Comparison of ENCODE assay signal across 9 mouse cellular contexts in the genomic region with DNA sequence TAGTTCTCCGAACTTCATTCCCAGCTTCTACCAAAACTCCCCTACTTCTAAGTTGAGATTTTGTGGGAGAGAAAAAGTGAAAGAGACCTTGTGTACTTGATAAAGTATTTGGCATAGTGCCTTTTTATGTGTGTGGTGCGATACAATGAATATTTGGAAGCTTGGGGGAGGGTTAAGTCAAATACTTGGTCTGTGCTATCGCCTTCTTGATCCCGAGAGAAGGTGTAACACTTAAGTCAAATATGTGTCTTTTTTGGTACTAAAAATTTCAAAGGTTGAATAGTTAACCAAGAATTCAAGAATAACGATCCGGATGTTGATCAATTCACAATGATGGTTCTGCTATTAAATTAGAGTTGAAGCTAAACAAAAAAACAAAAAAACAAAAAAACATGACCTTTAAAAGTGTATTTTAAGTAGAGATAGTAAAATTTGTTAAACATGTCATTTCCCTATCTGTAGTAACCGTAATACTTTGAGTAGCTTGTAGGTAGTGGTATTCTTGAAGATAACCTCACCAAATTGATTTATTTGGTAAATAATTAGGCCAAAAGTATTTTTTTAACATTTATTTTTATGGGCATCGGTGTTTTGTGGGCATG. TPM values are rescaled to one million over a fixed set of nuclear protein-coding genes. Genes with fewer than 3 reads are reported as not detected.
DNase-seq lines count a peak whose midpoint lies in the region; ATAC-seq and TF ChIP-seq lines count a peak whose summit lies in the region.
"Had no signal": no experiment of that assay in that cellular context is flagged by ENCODE, and none has a peak within 500 bp of the region (broad histone marks: within the 10 kb centered on the region; RNA-seq: fewer than 3 reads in every experiment).

No protein-coding gene starts in this region.

- peak overlapping the region; percentile 89 for H3K4me3 ChIP-seq in heart, embryonic 13.5 days
- H3K4me3 ChIP-seq in ES-Bruce4 (ENCODE audit: low read depth, low read length) (peak overlapping the region; percentile 88), macrophage (ENCODE audit: inconsistent target) (peak overlapping the region; percentile 99)
- peak overlapping the region; percentile 71 for H3K4me3 ChIP-seq in forebrain, postnatal 0 days (ENCODE audit: low read depth, low read length)

- H3K27me3 ChIP-seq in heart, embryonic 13.5 days (replicated peaks), result no peaks in the 10 kb centered on the region
- H3K27me3 ChIP-seq in ES-Bruce4 (ENCODE audit: control insufficient read depth, insufficient read depth, low read length, poor library complexity, severe bottlenecking), result no peaks in the 10 kb centered on the region
- H3K27me3 ChIP-seq in forebrain, postnatal 0 days (ENCODE audit: insufficient read depth, low read length), result no peaks in the 10 kb centered on the region

- peak overlapping the region; percentile 97 for H3K9ac ChIP-seq in heart, embryonic 13.5 days
- peak overlapping the region; percentile 95 for H3K9ac ChIP-seq in ES-Bruce4 (ENCODE audit: low read depth, poor library complexity, severe bottlenecking)
- peak overlapping the region; percentile 83 for H3K9ac ChIP-seq in forebrain, postnatal 0 days

- H3K9me3 ChIP-seq in heart, embryonic 13.5 days, result no peaks in the 10 kb centered on the region
- H3K9me3 ChIP-seq in ES-Bruce4 (replicated peaks; ENCODE audit: control insufficient read depth, insufficient read depth, low read length, poor library complexity, severe bottlenecking), result no peaks in the 10 kb centered on the region
- H3K9me3 ChIP-seq in forebrain, postnatal 0 days (ENCODE audit: low read length), result no peaks in the 10 kb centered on the region

- no peak for ATAC-seq in heart, embryonic 13.5 days (ENCODE audit: extremely low read depth, insufficient number of reproducible peaks, low FRiP score, low TSS enrichment)
- no peak for ATAC-seq in forebrain, postnatal 0 days
- no peak for ATAC-seq in granulocyte monocyte progenitor cell, adult 5-6 weeks (replicated peaks; ENCODE audit: poor library complexity, severe bottlenecking)

- WGBS in heart, embryonic 13.5 days, result 23% methylated on average over 8 of the region's 8 CpGs
- WGBS in forebrain, postnatal 0 days, result 32% methylated on average over 8 of the region's 8 CpGs
- 26% methylated on average over 8 of the region's 8 CpGs for WGBS in macrophage (ENCODE audit: missing documents)

- peaks cover 12% of the 10 kb centered on the region; the same call in 1 of the 2 replicates for H3K36me3 ChIP-seq in heart, embryonic 13.5 days
- H3K36me3 ChIP-seq in ES-Bruce4 (ENCODE audit: control insufficient read depth, insufficient read depth, low read length, poor library complexity, severe bottlenecking), result peaks cover 8% of the 10 kb centered on the region
- H3K36me3 ChIP-seq in forebrain, postnatal 0 days (ENCODE audit: insufficient read depth), result no peaks in the 10 kb centered on the region
- H3K36me3 ChIP-seq in macrophage (ENCODE audit: inconsistent target), result no peaks in the 10 kb centered on the region

- no peak for TF ChIP-seq EP300 in ES-Bruce4 (IDR thresholded peaks at IDR 0.05; ENCODE audit: insufficient read depth, low read depth, low read length)

- H3K79me2 ChIP-seq in macrophage (ENCODE audit: inconsistent target), result peaks cover 70% of the 10 kb centered on the region

- peak overlapping the region; percentile 100 for H3K27ac ChIP-seq in heart, embryonic 13.5 days (replicated peaks)
- H3K27ac ChIP-seq in ES-Bruce4 (ENCODE audit: insufficient read depth, low read length) (peak overlapping the region; percentile 97), macrophage (peak overlapping the region; percentile 99)
- H3K27ac ChIP-seq in forebrain, postnatal 0 days (ENCODE audit: low read depth, low read length), result peak overlapping the region; percentile 96; the same call in 1 of the 2 replicates

- no peak for DNase-seq in heart, postnatal 36 days
- DNase-seq in forebrain, postnatal 0 days, result no peak
- no peak for DNase-seq in embryo, embryonic 10.5 days (ENCODE audit: low spot score)
- no peak for DNase-seq in left cerebral cortex, postnatal 10 days (ENCODE audit: extremely low spot score in 1 of 2, low spot score in 2 of 2)

- intact Hi-C loops in heart, postnatal 36 days (cut with DNase I), result loop anchor here (5.0 to 10.0 kb wide), 3 partner anchors 90 to 752 kb away; a partner anchor contains a TSS
- intact Hi-C loops in left cerebral cortex, postnatal 10 days (cut with DNase I), result no loop called here

- peaks cover 35% of the 10 kb centered on the region for H3K4me1 ChIP-seq in heart, embryonic 13.5 days
- no peaks in the 10 kb centered on the region for H3K4me1 ChIP-seq in ES-Bruce4 (ENCODE audit: control insufficient read depth, insufficient read depth, low read length)
- peaks cover 16% of the 10 kb centered on the region for H3K4me1 ChIP-seq in forebrain, postnatal 0 days (ENCODE audit: insufficient read depth)

- no peak for TF ChIP-seq POLR2A in ES-Bruce4 (IDR thresholded peaks at IDR 0.05; ENCODE audit: insufficient read depth, low read length)

- H3K4me2 ChIP-seq in heart, embryonic 13.5 days, result peak overlapping the region; percentile 74
- peak overlapping the region; percentile 79 for H3K4me2 ChIP-seq in forebrain, postnatal 0 days (ENCODE audit: low read depth)

- no peak for TF ChIP-seq CTCF in ES-Bruce4 (IDR thresholded peaks at IDR 0.05; ENCODE audit: low read depth, low read length)
- TF ChIP-seq CTCF in forebrain, postnatal 0 days (IDR thresholded peaks at IDR 0.05; ENCODE audit: low read depth), result no peak

RNA-seq across cellular contexts. Expression of a gene that starts 1.0 kb away (rescaled TPM):
- 80.5 and 89.1 TPM in 2 replicates for polyA plus RNA-seq in heart, embryonic 13.5 days (2015; fragmentation: Nextera tagmentation; extraction: Ambion mirVana)
- total RNA-seq in heart, postnatal 36 days (2021), result 10 to 100 TPM; 29.0 to 29.1 TPM
- polyA plus RNA-seq in ES-Bruce4 (2011; ENCODE audit: insufficient read depth, insufficient read length, low read depth, missing spikeins) (279 and 293 TPM in 2 replicates), macrophage (2018) (17.7 to 36.1 TPM (median 29.6 TPM) in 3 replicates)
- total RNA-seq in forebrain, postnatal 0 days (2014; rRNA removed), result 14.8 and 18.9 TPM in 2 replicates
- polyA plus RNA-seq in forebrain, postnatal 0 days (2015; fragmentation: Nextera tagmentation; extraction: Ambion mirVana), result 25.9 and 29.2 TPM in 2 replicates
- 10 to 100 TPM; 14.2 to 68.3 (median 36.7) TPM for total RNA-seq in macrophage (2018; cell fraction: chromatin; rRNA removed)
- total RNA-seq in macrophage (2018; cell fraction: cytosol; rRNA removed), result 10 to 100 TPM; 10.3 to 22.0 (median 16.8) TPM
- 10 to 100 TPM; 11.5 to 54.4 (median 25.0) TPM for total RNA-seq in macrophage (2018; cell fraction: nucleus; rRNA removed)
- total RNA-seq in granulocyte monocyte progenitor cell, adult 5-6 weeks (2014; fragmentation: Nextera tagmentation), result 61.8 and 98.5 TPM in 2 replicates
- total RNA-seq in granulocyte monocyte progenitor cell, adult 5-6 weeks (2017), result 107 and 144 TPM in 2 replicates
- 10 to 100 TPM; 20.0 to 23.5 TPM for total RNA-seq in left cerebral cortex, postnatal 10 days (2021)

RNA-seq across cellular contexts. Expression of a gene that starts 1.1 kb away (rescaled TPM):
- polyA plus RNA-seq in heart, embryonic 13.5 days (2015; fragmentation: Nextera tagmentation; extraction: Ambion mirVana), result 791 and 887 TPM in 2 replicates
- total RNA-seq in heart, postnatal 36 days (2021), result 100 to 1,000 TPM; 230 to 246 TPM
- polyA plus RNA-seq in ES-Bruce4 (2011; ENCODE audit: insufficient read depth, insufficient read length, low read depth, missing spikeins) (158 and 159 TPM in 2 replicates), macrophage (2018) (32.0 to 75.1 TPM (median 38.9 TPM) in 3 replicates)
- 27.4 and 48.2 TPM in 2 replicates for total RNA-seq in forebrain, postnatal 0 days (2014; rRNA removed)
- polyA plus RNA-seq in forebrain, postnatal 0 days (2015; fragmentation: Nextera tagmentation; extraction: Ambion mirVana), result 139 and 178 TPM in 2 replicates
- 10 to 100 TPM in 1 of 26 experiments, 1 to 10 TPM in 9, not detected in 16; 1.4 to 18.5 (median 2.6) TPM for total RNA-seq in macrophage (2018; cell fraction: chromatin; rRNA removed)
- 10 to 100 TPM; 20.6 to 49.9 (median 33.0) TPM for total RNA-seq in macrophage (2018; cell fraction: cytosol; rRNA removed)
- 10 to 100 TPM in 2 of 26 experiments, 1 to 10 TPM in 23, not detected in 1; 1.0 to 12.3 (median 4.7) TPM for total RNA-seq in macrophage (2018; cell fraction: nucleus; rRNA removed)
- total RNA-seq in granulocyte monocyte progenitor cell, adult 5-6 weeks (2014; fragmentation: Nextera tagmentation), result 101 and 196 TPM in 2 replicates
- 79.5 and 114 TPM in 2 replicates for total RNA-seq in granulocyte monocyte progenitor cell, adult 5-6 weeks (2017)
- 10 to 100 TPM; 68.0 to 72.2 TPM for total RNA-seq in left cerebral cortex, postnatal 10 days (2021)

RNA-seq across cellular contexts. Expression of a gene that starts 31.5 kb away (rescaled TPM):
- polyA plus RNA-seq in heart, embryonic 13.5 days (2015; fragmentation: Nextera tagmentation; extraction: Ambion mirVana), result 6.2 and 6.7 TPM in 2 replicates
- total RNA-seq in heart, postnatal 36 days (2021), result 1 to 10 TPM; 2.7 to 3.2 TPM
- polyA plus RNA-seq in ES-Bruce4 (2011; ENCODE audit: insufficient read depth, insufficient read length, low read depth, missing spikeins) (0.88 and 1.5 TPM in 2 replicates), macrophage (2018) (2.9 to 4.5 TPM (median 3.9 TPM) in 3 replicates)
- 8.8 and 12.2 TPM in 2 replicates for total RNA-seq in forebrain, postnatal 0 days (2014; rRNA removed)
- polyA plus RNA-seq in forebrain, postnatal 0 days (2015; fragmentation: Nextera tagmentation; extraction: Ambion mirVana), result 5.0 and 6.8 TPM in 2 replicates
- total RNA-seq in macrophage (2018; cell fraction: chromatin; rRNA removed), result 10 to 100 TPM in 8 of 26 experiments, 1 to 10 TPM in 16, under 1 TPM in 2; 0.69 to 22.3 (median 6.3) TPM
- 1 to 10 TPM in 20 of 26 experiments, under 1 TPM in 6; 0.42 to 5.5 (median 2.1) TPM for total RNA-seq in macrophage (2018; cell fraction: cytosol; rRNA removed)
- 10 to 100 TPM in 8 of 26 experiments, 1 to 10 TPM in 17, under 1 TPM in 1; 0.78 to 28.0 (median 6.3) TPM for total RNA-seq in macrophage (2018; cell fraction: nucleus; rRNA removed)
- total RNA-seq in granulocyte monocyte progenitor cell, adult 5-6 weeks (2014; fragmentation: Nextera tagmentation), result 6.0 and 7.8 TPM in 2 replicates
- total RNA-seq in granulocyte monocyte progenitor cell, adult 5-6 weeks (2017), result 7.0 and 8.8 TPM in 2 replicates
- total RNA-seq in left cerebral cortex, postnatal 10 days (2021), result 1 to 10 TPM; 4.7 to 5.7 TPM

RNA-seq across cellular contexts. Expression of a gene that starts 58.5 kb away (rescaled TPM):
- polyA plus RNA-seq in heart, embryonic 13.5 days (2015; fragmentation: Nextera tagmentation; extraction: Ambion mirVana), result not detected in 2 replicates
- total RNA-seq in heart, postnatal 36 days (2021), result not detected
- polyA plus RNA-seq in ES-Bruce4 (2011; ENCODE audit: insufficient read depth, insufficient read length, low read depth, missing spikeins) (not detected in 2 replicates), macrophage (2018) (not detected in 3 replicates)
- not detected in 2 replicates for total RNA-seq in forebrain, postnatal 0 days (2014; rRNA removed)
- not detected in 2 replicates for polyA plus RNA-seq in forebrain, postnatal 0 days (2015; fragmentation: Nextera tagmentation; extraction: Ambion mirVana)
- not detected for total RNA-seq in macrophage (2018; cell fraction: chromatin; rRNA removed)
- total RNA-seq in macrophage (2018; cell fraction: cytosol; rRNA removed), result not detected
- total RNA-seq in macrophage (2018; cell fraction: nucleus; rRNA removed), result not detected
- total RNA-seq in granulocyte monocyte progenitor cell, adult 5-6 weeks (2014; fragmentation: Nextera tagmentation), result not detected in 2 replicates
- not detected in 2 replicates for total RNA-seq in granulocyte monocyte progenitor cell, adult 5-6 weeks (2017)
- not detected for total RNA-seq in left cerebral cortex, postnatal 10 days (2021)
- total RNA-seq: common myeloid progenitor, adult 5-6 weeks had no signal
